Mouse (Mus musculus): ENCODE measurements around the gene Mtif3.

GRCm38 (mm10) chr5:146920314-146921161 lies 43.1 kb downstream of the Mtif3 start:
- no peak for TF ChIP-seq POLR2A (IDR thresholded peaks at IDR 0.05; ENCODE audit: control insufficient read depth in 1 of 2, insufficient read depth in 1 of 2, low read depth in 1 of 2, low read length in 2 of 2, poor library complexity in 1 of 2)
- TF ChIP-seq CTCF (IDR thresholded peaks at IDR 0.05 in 2 of 3, conservative IDR thresholded peaks at IDR 0.05 in 1 of 3; ENCODE audit: control insufficient read depth in 1 of 3, insufficient read depth in 1 of 3, low read depth in 2 of 3, low read length in 3 of 3, poor library complexity in 1 of 3, severe bottlenecking in 1 of 3): no peak
- no peak for TF ChIP-seq HCFC1 (IDR thresholded peaks at IDR 0.05; ENCODE audit: low read depth, low read length)
- no peak for TF ChIP-seq EP300 (IDR thresholded peaks at IDR 0.05; ENCODE audit: low read depth in 1 of 2, low read length in 2 of 2)
- no peak for TF ChIP-seq ELF1 (IDR thresholded peaks at IDR 0.05; ENCODE audit: low read depth, low read length)

Measured in MEL (cell line).